Mouse (Mus musculus): ENCODE data around the gene Aqp8. TPM values are rescaled to one million over a fixed set of nuclear protein-coding genes. Genes with fewer than 3 reads are reported as not detected.

Gene Aqp8
- polyA plus RNA-seq, 1 experiment: not detected

DNA sequence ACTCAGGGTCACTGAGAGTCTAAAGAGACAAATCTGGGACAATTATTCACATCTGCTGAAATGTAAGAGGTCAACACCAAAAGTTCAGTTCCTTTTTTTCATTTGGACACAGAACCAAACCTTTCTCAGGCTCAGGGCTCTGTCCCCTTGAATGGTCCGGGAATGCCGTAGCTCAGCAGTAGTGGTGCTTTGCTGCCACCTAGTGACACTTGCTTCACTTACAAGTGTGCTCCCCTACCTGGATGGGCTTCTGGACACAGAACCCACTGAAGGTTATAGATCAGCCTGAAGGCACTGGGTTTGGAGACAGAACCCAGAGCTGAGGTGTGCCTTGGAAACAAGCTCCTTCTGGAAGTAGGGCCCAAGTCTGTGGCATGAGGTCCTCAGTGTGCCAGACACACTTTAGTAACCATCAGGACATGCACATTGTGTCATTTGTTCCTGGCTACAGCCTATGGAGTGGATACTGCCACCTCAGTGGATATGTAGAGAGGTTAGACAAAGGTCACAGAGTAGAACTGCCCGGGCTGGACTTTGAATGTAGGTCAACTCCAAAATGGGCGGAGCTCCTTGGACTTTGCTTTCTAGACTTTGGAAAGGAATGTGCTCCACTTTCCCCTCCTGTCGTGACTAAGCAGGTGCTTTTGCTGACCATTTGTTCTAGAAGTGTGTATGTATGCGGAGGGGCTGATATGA, 3.7 kb downstream of the Aqp8 start:
- TF ChIP-seq CTCF (IDR thresholded peaks at IDR 0.05; ENCODE audit: low read depth, low read length) (peak; percentile 94), POLR2A (IDR thresholded peaks at IDR 0.05; ENCODE audit: borderline replicate concordance, low read depth, low read length) (no peak)

DNA sequence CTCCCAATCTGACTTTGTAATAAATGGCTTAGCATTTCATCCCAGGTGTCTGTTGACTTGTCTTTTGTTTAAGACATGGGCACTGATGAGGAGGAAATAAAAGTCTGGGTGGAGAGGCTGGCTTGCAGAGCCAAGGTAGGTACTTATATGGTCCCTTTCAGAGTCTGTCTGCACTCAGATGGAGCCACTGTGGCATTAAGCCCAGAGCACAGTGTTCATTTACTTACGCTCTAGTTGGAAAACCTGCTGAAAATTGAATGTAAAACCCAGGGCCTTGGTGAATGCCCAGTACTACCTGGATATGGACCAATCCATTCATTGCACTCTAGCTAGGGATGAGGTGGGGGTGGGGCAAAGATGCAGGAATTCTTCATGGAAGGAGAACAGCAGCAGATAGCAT, 5.9 kb downstream of the Aqp8 start:
- Histone ChIP-seq H3K27ac (ENCODE audit: insufficient read depth, low read depth, low read length) (no peak overlapping the region), H3K4me3 (ENCODE audit: insufficient read depth, low read length) (no peak overlapping the region), H3K4me1 (ENCODE audit: control insufficient read depth, insufficient read depth, low read length) (no peaks in the 10 kb centered on the region)
- TF ChIP-seq CTCF (IDR thresholded peaks at IDR 0.05; ENCODE audit: low read depth, low read length) (no peak), POLR2A (IDR thresholded peaks at IDR 0.05; ENCODE audit: borderline replicate concordance, low read depth, low read length) (no peak)

More for the DNA sequence above, 3.7 kb downstream of the Aqp8 start:
- Histone ChIP-seq H3K4me3 (ENCODE audit: insufficient read depth, low read length) (no peak overlapping the region), H3K27ac (ENCODE audit: insufficient read depth, low read depth, low read length) (no peak overlapping the region), H3K4me1 (ENCODE audit: control insufficient read depth, insufficient read depth, low read length) (peaks cover 12% of the 10 kb centered on the region)

DNA sequence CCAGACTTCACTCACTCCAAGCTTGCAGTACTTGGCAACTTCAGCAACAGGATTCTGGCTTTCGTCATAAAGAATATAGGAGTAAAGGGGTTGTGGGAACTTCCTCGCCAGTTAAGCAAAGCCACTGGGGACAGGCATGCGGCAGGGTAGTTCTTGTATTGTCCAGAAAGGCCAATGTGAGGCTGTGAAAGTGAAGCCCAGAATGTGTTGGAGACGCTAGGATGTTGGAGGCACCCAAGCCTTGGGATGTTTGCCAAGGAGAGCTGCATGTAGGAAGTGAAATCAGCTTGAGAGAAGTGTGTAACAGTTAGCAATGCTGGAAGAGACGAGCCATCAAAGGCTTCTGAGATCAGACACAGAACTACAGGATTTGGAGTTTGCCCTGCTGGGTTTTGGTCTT, 25.6 kb downstream of the Aqp8 start:
- no peak overlapping the region for H3K4me3 ChIP-seq (ENCODE audit: insufficient read depth, low read length)
- TF ChIP-seq POLR2A (IDR thresholded peaks at IDR 0.05; ENCODE audit: borderline replicate concordance, low read depth, low read length): no peak
- TF ChIP-seq CTCF (IDR thresholded peaks at IDR 0.05; ENCODE audit: low read depth, low read length): no peak
- no peak overlapping the region for H3K27ac ChIP-seq (ENCODE audit: insufficient read depth, low read depth, low read length)
- H3K4me1 ChIP-seq (ENCODE audit: control insufficient read depth, insufficient read depth, low read length): no peaks in the 10 kb centered on the region

DNA sequence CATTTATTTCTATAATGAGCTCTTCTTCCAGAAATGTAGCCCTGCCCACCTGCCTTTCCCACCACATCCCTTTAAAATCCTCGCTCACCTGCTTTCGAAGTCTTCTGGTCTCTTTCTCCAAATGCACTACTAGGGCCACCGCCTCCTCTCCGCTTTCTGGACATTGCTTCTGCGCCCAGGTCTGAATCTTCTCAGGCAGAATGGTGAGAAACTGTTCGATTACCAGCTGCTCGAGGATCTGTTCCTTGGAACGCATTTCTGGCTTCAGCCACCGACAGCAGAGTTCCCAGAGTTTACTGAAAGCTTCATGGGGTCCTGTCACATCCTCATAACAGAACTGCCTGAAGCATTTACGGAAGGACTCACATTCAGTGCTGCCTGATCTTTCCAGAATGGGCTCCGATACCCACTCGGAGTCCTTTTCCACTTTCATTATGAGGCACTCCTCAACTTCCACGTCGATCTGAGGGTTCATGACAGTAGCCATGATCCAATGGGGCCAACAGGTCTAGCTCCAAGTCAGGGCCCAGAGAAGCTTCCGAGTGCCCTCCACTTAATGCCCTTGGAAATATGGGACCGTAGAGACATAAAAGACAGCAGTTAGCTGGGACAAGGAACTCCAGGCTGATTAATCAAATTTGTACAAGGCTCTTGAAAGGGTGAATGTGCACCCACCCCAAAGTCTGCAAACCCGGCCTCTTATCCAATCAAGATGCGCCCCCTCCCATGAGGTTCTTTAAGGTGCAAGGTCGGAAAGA, 37.6 kb downstream of the Aqp8 start:
- Histone ChIP-seq H3K4me3 (ENCODE audit: insufficient read depth, low read length) (peak overlapping the region; percentile 54), H3K27ac (ENCODE audit: insufficient read depth, low read depth, low read length) (no peak overlapping the region), H3K4me1 (ENCODE audit: control insufficient read depth, insufficient read depth, low read length) (no peaks in the 10 kb centered on the region; the same call in 1 of the 2 replicates)
- TF ChIP-seq POLR2A (IDR thresholded peaks at IDR 0.05; ENCODE audit: borderline replicate concordance, low read depth, low read length): no peak
- no peak for TF ChIP-seq CTCF (IDR thresholded peaks at IDR 0.05; ENCODE audit: low read depth, low read length)

DNA sequence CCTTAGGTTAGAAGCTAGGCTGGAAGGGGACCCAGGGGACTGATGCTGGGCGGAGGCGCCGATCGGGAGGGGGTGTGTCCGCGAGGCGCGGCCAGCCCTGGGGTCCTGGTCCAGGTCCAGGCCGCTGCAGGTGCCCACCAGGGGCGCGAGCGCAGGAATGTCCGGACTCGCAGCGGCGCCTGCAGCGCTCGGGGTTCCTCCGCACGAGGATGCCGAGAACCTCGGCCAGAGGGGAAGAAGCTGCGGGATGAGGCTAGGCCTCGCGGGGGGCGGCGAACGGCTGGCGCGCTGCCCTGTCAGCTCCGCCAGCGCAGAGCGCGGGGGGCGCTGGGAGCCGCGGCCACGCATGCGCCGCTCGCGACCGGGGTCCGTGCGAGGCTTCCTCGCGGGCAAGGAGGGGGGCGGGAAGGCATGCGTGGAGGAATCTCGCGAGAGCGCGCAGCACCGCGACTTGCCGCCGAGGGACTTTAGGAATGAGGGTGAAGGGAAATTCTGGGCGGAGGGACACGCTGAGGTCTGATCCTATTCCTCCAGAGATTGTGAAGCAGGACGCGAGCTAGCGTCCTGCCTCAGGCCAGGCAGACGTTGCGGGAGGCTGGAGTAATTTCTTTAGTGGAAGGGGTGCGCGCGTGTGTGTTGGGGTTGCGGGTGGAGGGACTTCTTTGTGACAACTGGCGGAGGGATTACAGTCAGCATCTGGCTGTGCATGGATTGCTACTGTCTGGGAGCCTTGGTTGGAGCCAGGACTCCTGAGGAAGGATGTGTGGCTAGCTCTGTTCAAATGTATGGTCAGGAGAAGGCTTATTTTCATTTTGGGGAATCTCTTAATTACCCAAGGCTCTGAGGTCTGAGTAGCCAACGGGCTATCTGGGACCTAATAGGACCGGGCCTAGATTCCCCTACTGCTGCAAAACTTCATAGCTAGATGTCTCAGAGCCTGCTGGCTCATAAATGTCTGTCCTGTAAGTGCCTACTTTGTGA, 38.4 kb downstream of the Aqp8 start, which contains the start of gene Zkscan2:
Gene Zkscan2, minus strand, starts transcription at position 211 of the 981 bp plus-strand sequence.
- peak within 1 kb of the TSS; percentile 54 for H3K4me3 ChIP-seq (ENCODE audit: insufficient read depth, low read length)
- TF ChIP-seq POLR2A (IDR thresholded peaks at IDR 0.05; ENCODE audit: borderline replicate concordance, low read depth, low read length) (no peak), CTCF (IDR thresholded peaks at IDR 0.05; ENCODE audit: low read depth, low read length) (no peak)
- no peak within 1 kb of the TSS for H3K27ac ChIP-seq (ENCODE audit: insufficient read depth, low read depth, low read length)
- no peaks in the 10 kb centered on the region; the same call in 1 of the 2 replicates for H3K4me1 ChIP-seq (ENCODE audit: control insufficient read depth, insufficient read depth, low read length)

DNA sequence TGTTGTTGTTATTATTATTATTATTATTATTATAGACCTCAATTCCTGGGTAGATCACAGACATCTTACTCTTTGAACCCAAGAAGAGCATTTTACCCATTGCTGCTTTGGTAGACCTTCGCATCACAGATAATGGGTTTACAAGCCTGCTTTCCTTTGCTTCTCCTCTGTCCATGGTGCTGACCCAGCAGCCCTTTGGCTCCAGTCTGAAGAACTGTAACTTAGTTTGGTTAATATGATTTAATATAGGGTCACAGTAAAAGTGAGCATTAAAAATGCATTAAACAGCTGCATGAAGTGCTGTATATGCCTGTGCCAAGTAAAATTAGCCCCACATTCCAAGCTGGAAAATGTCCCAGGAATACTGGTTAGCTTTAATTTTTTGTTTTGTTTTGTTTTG, 41.3 kb downstream of the Aqp8 start:
- no peak for TF ChIP-seq POLR2A (IDR thresholded peaks at IDR 0.05; ENCODE audit: borderline replicate concordance, low read depth, low read length)
- no peak for TF ChIP-seq CTCF (IDR thresholded peaks at IDR 0.05; ENCODE audit: low read depth, low read length)
- no peak overlapping the region for H3K4me3 ChIP-seq (ENCODE audit: insufficient read depth, low read length)
- H3K27ac ChIP-seq (ENCODE audit: insufficient read depth, low read depth, low read length): no peak overlapping the region
- H3K4me1 ChIP-seq (ENCODE audit: control insufficient read depth, insufficient read depth, low read length): no peaks in the 10 kb centered on the region; the same call in 1 of the 2 replicates

DNA sequence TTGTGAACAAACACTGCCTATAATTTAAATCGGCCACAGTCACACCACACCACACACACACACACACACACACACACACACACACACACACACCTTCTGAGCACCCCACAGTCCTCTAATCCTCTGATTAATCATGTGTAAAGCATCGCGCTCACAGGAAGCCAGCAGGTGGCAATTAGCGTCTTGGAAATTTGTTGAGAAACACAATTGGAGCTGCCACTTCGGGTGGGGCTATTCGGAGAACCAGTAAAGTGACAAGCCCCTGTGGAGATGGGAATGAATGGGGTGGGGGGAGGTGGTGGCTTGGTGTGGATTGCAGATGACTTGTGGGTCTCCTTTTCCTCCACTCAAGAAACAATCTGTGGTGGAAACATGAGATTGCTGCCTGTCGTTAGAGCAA, 45.9 kb downstream of the Aqp8 start:
- H3K4me3 ChIP-seq (ENCODE audit: insufficient read depth, low read length): no peak overlapping the region
- H3K27ac ChIP-seq (ENCODE audit: insufficient read depth, low read depth, low read length): no peak overlapping the region
- no peaks in the 10 kb centered on the region for H3K4me1 ChIP-seq (ENCODE audit: control insufficient read depth, insufficient read depth, low read length)
- no peak for TF ChIP-seq CTCF (IDR thresholded peaks at IDR 0.05; ENCODE audit: low read depth, low read length)
- TF ChIP-seq POLR2A (IDR thresholded peaks at IDR 0.05; ENCODE audit: borderline replicate concordance, low read depth, low read length): no peak

Other genes starting within 250 kb of the Aqp8 start
- not detected in 2 replicates for gene Slc5a11, start 247.5 kb upstream of the Aqp8 start, polyA plus RNA-seq (2012; ENCODE audit: insufficient read depth, insufficient read length, missing spikeins)
- gene Lcmt1, start 92.5 kb upstream of the Aqp8 start, polyA plus RNA-seq (2012; ENCODE audit: insufficient read depth, insufficient read length, missing spikeins): 26.1 and 28.0 TPM in 2 replicates
- gene Arhgap17, start 92.4 kb upstream of the Aqp8 start, polyA plus RNA-seq (2012; ENCODE audit: insufficient read depth, insufficient read length, missing spikeins): 160 and 171 TPM in 2 replicates
- gene Zkscan2, start 38.2 kb downstream of the Aqp8 start, polyA plus RNA-seq (2012; ENCODE audit: insufficient read depth, insufficient read length, missing spikeins): 0.07 TPM in 1 of 2 replicates, not detected in the other

Measured in bone marrow macrophage, adult 2 months (primary cell).